Mouse (Mus musculus) ovary, adult 18-20 months (tissue): ENCODE results near the gene A730049H05Rik.

Source experiments
- DNase-seq: peaks from one replicate; pipeline ENCODE4 v3.0.0; 2022; ENCODE audit warnings: low spot score, mixed read lengths

A730049H05Rik gene

DNA sequence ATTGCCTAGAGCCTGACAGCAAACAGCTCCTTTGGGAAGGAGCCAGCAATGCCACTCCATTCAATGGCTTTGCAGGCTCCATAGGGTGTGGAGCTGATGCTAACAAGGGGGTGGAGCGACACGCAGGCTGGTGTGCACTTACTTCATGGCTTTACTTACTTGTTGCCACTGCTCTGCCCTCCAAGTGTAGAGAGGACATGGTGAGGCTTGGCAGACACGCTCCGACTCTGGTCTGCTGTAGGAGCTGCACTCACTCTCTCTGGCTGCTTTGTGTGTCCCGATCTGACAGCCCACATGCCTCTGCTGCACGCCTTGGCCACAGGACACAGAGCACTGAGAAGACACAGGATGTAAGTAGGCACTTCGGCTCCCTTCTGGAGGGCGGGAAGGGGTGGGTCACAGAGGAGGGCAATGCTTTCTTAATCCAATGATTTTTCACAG lies at the start of gene A730049H05Rik:
TSS of gene A730049H05Rik (plus strand) at position 168 of the 441 bp plus-strand sequence.
- DNase-seq: no peak

DNA sequence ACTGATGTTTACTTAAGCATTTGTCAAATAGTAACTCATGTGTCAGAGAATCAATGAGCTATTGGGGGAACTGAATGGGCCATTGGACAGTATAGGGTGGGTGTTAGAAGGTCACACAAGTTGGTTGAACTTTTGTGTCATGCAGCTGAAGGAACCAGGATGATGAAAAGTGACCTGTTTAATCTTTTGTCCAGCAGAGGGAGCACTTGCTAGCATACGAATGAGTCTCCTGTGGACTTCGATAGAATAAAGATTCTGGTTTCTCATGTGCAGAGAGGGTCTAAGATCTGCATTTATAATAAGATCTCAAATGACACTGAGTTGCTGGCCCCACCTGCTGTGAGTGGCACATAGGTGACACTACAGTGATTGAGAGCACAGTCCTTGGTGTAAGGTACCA lies 39.9 kb upstream of the A730049H05Rik start:
- DNase-seq: no peak

DNA sequence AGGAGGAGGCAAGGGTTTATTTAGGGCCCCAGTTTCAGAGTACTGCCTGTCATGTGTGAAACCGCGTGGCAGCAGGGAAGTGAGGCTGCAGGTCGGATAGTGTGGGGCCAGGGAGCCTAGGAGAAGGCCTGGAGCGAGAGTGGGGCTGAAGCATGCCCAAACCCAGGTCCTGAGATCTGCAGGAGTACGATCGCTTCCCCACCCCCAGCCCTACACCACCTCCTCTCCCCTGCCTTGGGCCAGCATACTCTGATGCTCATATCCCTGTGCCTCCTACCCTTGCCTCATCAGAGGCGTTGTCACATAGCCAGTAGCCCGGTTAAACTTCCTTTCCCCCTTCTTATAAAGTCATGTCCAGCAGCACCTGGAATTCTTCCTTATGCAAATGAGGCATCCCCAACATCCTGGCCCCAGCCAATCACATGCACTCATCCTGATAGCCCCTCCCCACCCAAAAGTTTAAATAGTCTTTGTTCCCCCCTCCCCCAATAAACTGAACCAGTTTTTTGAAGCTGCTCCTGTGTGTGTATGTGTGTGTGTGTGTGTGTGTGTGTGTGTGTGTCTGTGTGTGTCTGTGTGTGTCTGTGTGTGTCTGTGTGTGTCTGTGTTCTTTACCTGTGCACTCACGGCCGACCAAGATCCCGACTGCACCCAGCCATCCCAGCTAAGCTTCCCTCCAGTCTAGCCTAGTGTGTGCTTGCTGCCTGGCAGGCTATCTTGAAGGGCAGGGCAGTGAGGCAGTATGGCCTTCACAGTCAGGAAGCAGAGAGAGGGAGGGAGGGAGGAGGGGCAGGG lies 36.9 kb upstream of the A730049H05Rik start:
- DNase-seq: peak; percentile 56

DNA sequence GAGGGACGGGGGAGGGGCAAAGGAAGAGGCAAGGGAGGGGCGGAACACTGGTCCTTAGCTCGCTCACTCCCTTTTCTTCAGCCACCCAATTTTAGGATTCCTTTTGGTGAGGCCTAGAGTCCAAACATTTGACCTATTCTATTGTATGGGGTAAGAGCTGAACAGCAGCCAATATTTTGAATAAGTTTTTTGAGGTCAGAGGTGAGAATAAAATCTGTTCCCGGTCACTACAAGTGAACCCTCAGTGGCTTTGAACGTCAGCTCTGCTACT lies 36.4 kb upstream of the A730049H05Rik start:
- DNase-seq: no peak

- no peak for DNase-seq
These were observed 34.8 kb upstream of the A730049H05Rik start for GRCm38 (mm10) chr6:92781446-92781845.

GRCm38 (mm10) chr6:92784782-92785181 lies 31.5 kb upstream of the A730049H05Rik start:
- DNase-seq: no peak

DNA sequence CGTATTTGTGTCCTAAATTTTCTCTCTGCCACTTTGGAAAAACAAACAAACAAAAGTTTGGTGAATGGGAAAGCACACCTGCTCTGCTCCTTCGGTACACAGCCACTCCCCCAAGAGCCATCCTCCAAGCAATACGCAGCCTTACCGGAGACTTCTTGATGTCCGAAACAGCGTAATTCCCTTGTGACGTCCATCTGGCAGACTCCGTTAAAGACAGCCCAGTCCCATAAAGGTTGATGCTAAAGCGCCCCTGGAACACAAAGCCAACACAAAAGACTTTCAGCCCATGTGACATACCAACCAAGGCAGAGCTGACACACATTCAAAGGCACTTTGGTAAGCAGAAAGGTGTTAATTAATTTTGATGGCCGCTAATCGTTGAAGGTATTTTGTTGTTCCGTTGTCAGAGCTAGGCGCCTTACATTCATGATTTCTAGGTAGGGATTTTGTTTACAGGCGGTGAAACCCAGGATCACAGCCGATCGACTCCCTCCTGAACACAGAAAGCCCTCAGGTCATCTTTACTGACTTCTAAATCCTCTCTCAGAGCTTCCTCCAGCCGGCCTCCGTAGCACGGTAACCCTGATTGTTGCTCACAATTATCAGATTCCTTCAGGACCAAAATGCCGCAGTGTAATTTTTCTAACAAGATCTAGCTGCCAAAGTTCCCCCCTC lies 29.4 kb upstream of the A730049H05Rik start:
- DNase-seq: no peak

GRCm38 (mm10) chr6:92787376-92787712 lies 28.9 kb upstream of the A730049H05Rik start:
- DNase-seq: peak; percentile 78

DNA sequence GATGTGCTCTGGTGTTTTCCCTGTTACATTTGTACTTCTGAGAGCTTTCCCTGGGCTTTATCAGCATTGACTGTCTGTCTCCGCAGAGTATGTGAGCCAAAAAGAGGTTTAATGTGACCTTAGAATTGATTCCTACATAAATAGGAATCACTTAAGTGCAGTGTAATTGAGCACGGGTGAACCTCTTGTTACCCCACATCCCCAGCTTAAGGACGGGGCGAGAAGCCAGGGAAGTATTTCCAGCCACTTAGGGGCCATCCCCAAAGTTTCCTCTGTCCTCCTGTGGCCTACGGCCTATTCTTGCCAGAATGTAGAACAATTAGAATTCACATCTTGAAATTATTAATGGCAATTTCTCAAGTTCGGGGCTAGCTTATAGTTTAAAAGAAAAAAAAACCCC lies 22.5 kb upstream of the A730049H05Rik start:
- DNase-seq: no peak

- no peak for DNase-seq
These were observed 14.8 kb upstream of the A730049H05Rik start for GRCm38 (mm10) chr6:92801462-92801861.

GRCm38 (mm10) chr6:92802421-92802820 lies 13.9 kb upstream of the A730049H05Rik start:
- no peak for DNase-seq

- no peak for DNase-seq
These were observed 13.1 kb upstream of the A730049H05Rik start for GRCm38 (mm10) chr6:92803213-92803612.

DNA sequence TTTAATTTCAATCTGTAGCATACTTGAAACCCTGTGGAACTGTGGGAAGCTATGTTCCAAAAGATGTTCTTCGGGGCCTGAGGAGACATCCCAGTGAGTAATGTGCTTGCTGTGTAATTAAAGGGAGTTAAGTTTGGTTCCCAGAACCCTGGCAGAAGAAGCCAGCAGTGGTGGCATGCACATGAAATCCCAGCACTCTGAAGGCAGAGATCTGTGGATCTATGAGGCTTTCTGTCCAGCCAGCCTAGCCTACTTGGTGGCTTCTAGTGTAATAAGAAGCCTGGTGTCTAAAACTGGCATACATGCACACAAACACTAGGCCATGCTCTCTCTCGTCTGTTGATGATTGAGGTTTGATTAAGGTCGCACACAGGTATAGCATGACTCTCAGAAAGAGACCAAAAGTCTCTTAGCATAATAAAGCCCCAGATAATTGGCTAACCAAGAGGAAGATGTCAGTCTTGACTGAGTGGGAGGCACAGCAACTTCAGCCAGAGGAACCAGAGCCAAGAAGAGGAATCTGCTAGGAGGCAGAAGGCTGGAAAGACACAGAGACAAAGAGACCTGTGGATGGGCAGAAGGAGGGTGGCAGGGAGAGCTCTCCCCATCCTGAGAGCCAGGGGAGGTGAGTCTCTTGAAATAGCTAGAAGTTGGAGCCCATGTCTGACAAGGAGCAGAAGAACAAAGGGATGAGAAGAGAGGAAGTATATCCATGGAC lies 11.9 kb upstream of the A730049H05Rik start:
- no peak for DNase-seq

GRCm38 (mm10) chr6:92809818-92810217 lies 6.5 kb upstream of the A730049H05Rik start:
- no peak for DNase-seq

- DNase-seq: no peak
These were observed 5.7 kb upstream of the A730049H05Rik start for GRCm38 (mm10) chr6:92810628-92811027.

- DNase-seq: no peak
These were observed 4.7 kb upstream of the A730049H05Rik start for GRCm38 (mm10) chr6:92811566-92811965.

DNA sequence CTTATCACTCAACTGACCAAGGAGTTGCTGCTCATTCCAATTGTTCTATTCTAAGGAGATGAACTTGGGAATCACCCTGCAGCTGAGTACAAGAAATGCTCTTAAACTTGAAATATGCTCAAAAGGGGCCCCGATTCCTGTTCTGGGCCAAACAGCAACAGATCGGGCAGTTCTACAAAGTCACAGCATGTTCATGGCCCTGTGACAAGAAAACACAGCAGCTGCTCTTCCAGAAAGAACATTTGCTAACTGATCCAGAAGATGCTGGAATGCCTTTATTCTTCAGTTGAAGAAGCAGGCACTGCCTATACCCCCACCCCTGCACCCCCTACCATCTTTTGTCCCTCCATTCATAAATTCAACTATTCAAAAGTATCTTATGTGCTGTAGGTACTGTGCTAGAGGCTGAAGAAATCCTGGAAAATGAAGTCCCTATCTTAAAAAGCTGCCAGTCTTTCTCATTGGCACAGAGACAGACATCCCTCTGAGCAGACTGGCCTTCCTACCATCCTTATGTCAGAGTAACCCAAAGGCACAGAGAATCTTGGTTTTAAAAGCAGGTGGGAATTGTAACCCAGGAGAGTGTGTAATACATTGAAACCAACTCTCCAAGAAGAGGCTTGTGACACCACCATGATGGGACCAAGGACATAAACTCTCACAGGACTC lies 3.4 kb upstream of the A730049H05Rik start:
- DNase-seq: no peak

GRCm38 (mm10) chr6:92817661-92818060 lies 1.4 kb downstream of the A730049H05Rik start:
- no peak for DNase-seq

GRCm38 (mm10) chr6:92821606-92822005 lies 5.3 kb downstream of the A730049H05Rik start:
- no peak for DNase-seq

DNA sequence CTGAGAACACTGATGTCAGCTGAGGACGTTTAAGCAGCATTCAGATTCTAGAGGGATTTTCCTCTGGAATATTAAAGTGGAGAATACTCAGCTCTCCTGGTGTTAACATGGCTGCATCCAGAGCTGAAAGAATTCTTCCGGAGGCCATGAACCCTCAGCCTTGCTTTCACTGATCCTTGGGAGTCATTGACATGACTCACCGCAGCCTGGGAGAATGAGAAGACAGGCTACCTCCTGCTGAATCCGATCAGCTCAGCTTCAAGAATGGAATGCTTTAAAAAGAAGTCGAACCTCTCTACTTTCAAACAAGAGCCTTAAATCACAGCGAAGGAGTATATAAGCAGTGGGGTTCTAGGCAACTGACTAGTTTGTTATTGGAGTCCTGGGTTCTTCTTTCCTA lies 5.7 kb downstream of the A730049H05Rik start:
- DNase-seq: no peak

DNA sequence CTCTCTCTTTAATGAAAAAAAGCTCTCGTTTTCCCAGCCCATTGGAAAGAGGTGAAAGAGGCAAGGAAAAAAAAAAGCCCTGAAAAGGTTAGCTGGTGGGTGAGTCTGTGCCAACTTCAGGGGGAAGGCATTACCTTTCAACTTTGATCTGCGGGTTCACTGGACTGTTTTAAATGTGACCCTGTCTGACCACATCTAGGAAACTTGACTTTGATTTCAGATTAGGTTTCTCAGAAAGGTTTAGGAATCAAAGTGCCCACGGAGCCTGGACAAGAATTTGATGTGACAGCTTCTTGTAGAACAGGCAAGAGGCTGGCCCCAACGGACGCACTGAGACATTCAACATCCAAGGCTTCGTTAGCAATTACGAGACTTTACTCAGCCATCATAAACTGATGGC lies 7.7 kb downstream of the A730049H05Rik start:
- DNase-seq: no peak

- no peak for DNase-seq
These were observed 10.3 kb downstream of the A730049H05Rik start for GRCm38 (mm10) chr6:92826561-92826960.

GRCm38 (mm10) chr6:92827360-92827759 lies 11.1 kb downstream of the A730049H05Rik start:
- peak; percentile 55 for DNase-seq
